Mouse (Mus musculus): ENCODE results near the gene Ndufs8.

Gene Ndufs8

GRCm38 (mm10) chr19:3898952-3899351 is 13.6 kb downstream of the Ndufs8 start:
- no peak for TF ChIP-seq GATA4 (IDR thresholded peaks at IDR 0.05; ENCODE audit: insufficient replicate concordance, low read length)

GRCm38 (mm10) chr19:3897557-3897956 is 15.0 kb downstream of the Ndufs8 start:
- TF ChIP-seq GATA4 (IDR thresholded peaks at IDR 0.05; ENCODE audit: insufficient replicate concordance, low read length): no peak

GRCm38 (mm10) chr19:3896208-3896607 is 16.4 kb downstream of the Ndufs8 start:
- TF ChIP-seq GATA4 (IDR thresholded peaks at IDR 0.05; ENCODE audit: insufficient replicate concordance, low read length): no peak

GRCm38 (mm10) chr19:3895171-3895631 is 17.4 kb downstream of the Ndufs8 start:
- TF ChIP-seq GATA4 (IDR thresholded peaks at IDR 0.05; ENCODE audit: insufficient replicate concordance, low read length): no peak

GRCm38 (mm10) chr19:3894294-3894693 is 18.3 kb downstream of the Ndufs8 start:
- no peak for TF ChIP-seq GATA4 (IDR thresholded peaks at IDR 0.05; ENCODE audit: insufficient replicate concordance, low read length)

GRCm38 (mm10) chr19:3893545-3894116 is 18.9 kb downstream of the Ndufs8 start:
- no peak for TF ChIP-seq GATA4 (IDR thresholded peaks at IDR 0.05; ENCODE audit: insufficient replicate concordance, low read length)

GRCm38 (mm10) chr19:3890181-3890580 is 22.4 kb downstream of the Ndufs8 start:
- no peak for TF ChIP-seq GATA4 (IDR thresholded peaks at IDR 0.05; ENCODE audit: insufficient replicate concordance, low read length)

- TF ChIP-seq GATA4 (IDR thresholded peaks at IDR 0.05; ENCODE audit: insufficient replicate concordance, low read length): no peak
Observed at GRCm38 (mm10) chr19:3889096-3889495, 23.5 kb downstream of the Ndufs8 start.

GRCm38 (mm10) chr19:3884325-3884990 is 28.1 kb downstream of the Ndufs8 start:
- TF ChIP-seq GATA4 (IDR thresholded peaks at IDR 0.05; ENCODE audit: insufficient replicate concordance, low read length): no peak

GRCm38 (mm10) chr19:3882214-3882613 is 30.4 kb downstream of the Ndufs8 start:
- no peak for TF ChIP-seq GATA4 (IDR thresholded peaks at IDR 0.05; ENCODE audit: insufficient replicate concordance, low read length)

GRCm38 (mm10) chr19:3880054-3880848 is 32.3 kb downstream of the Ndufs8 start:
- no peak for TF ChIP-seq GATA4 (IDR thresholded peaks at IDR 0.05; ENCODE audit: insufficient replicate concordance, low read length)

- no peak for TF ChIP-seq GATA4 (IDR thresholded peaks at IDR 0.05; ENCODE audit: insufficient replicate concordance, low read length)
Observed at GRCm38 (mm10) chr19:3875045-3875444, 37.5 kb downstream of the Ndufs8 start.

GRCm38 (mm10) chr19:3872373-3872772 is 40.2 kb downstream of the Ndufs8 start:
- TF ChIP-seq GATA4 (IDR thresholded peaks at IDR 0.05; ENCODE audit: insufficient replicate concordance, low read length): no peak

- no peak for TF ChIP-seq GATA4 (IDR thresholded peaks at IDR 0.05; ENCODE audit: insufficient replicate concordance, low read length)
Observed at GRCm38 (mm10) chr19:3871468-3871867, 41.1 kb downstream of the Ndufs8 start.

- no peak for TF ChIP-seq GATA4 (IDR thresholded peaks at IDR 0.05; ENCODE audit: insufficient replicate concordance, low read length)
Observed at GRCm38 (mm10) chr19:3868290-3868689, 44.3 kb downstream of the Ndufs8 start.

GRCm38 (mm10) chr19:3864960-3865359 is 47.6 kb downstream of the Ndufs8 start:
- no peak for TF ChIP-seq GATA4 (IDR thresholded peaks at IDR 0.05; ENCODE audit: insufficient replicate concordance, low read length)
